Mouse (Mus musculus) adrenal gland, adult 2 months (tissue): Measurements from ENCODE around the gene Ugt8a. TPM values are rescaled to one million over a fixed set of nuclear protein-coding genes. Genes with fewer than 3 reads are reported as not detected.

Experiments
- DNase-seq: peaks from one replicate; pipeline ENCODE4 v3.0.0; 2021
- long read RNA-seq: library from polyadenylated mRNA; stranded (forward); transcript quantifications from one replicate; pipeline ENCODE4 v2.0.0, GENCODE M21; 2021
- polyA plus RNA-seq: library from polyadenylated mRNA; depleted of rRNA; stranded (reverse); fragments of >200 nt; gene quantifications from 2 replicates; pipeline ENCODE4 v1.2.3, GENCODE M21; 2012; rRNA removed
- total RNA-seq, 2 experiments: library from RNA; stranded (reverse); gene quantifications; 2 replicates each; pipeline ENCODE4 v1.2.3; 2021

Ugt8a gene
- under 1 TPM in 1 of 2 experiments, not detected in 1; 0.21 TPM for total RNA-seq
- polyA plus RNA-seq, result not detected in 2 replicates
- long read RNA-seq, result 0 reads

GRCm38 (mm10) chr3:125938092-125938755, at the start of gene Ugt8a:
Gene Ugt8a (minus strand): TSS chr3:125938619.
- DNase-seq, result no peak

- DNase-seq, result no peak
These were observed 48.2 kb upstream of the Ugt8a start for GRCm38 (mm10) chr3:125986639-125987038.

- no peak for DNase-seq
These were observed 45.4 kb upstream of the Ugt8a start for GRCm38 (mm10) chr3:125983707-125984420.

GRCm38 (mm10) chr3:125979475-125979874, 41.1 kb upstream of the Ugt8a start:
- DNase-seq, result no peak

- no peak for DNase-seq
These were observed 37.5 kb upstream of the Ugt8a start for GRCm38 (mm10) chr3:125975899-125976298.

GRCm38 (mm10) chr3:125969458-125969857, 31.0 kb upstream of the Ugt8a start:
- no peak for DNase-seq

- no peak for DNase-seq
These were observed 17.9 kb upstream of the Ugt8a start for GRCm38 (mm10) chr3:125956196-125956885.

GRCm38 (mm10) chr3:125954881-125955280, 16.5 kb upstream of the Ugt8a start:
- no peak for DNase-seq

GRCm38 (mm10) chr3:125940811-125941210, 2.4 kb upstream of the Ugt8a start:
- no peak for DNase-seq

- no peak for DNase-seq
These were observed 314 bp upstream of the Ugt8a start for GRCm38 (mm10) chr3:125938756-125939109.

GRCm38 (mm10) chr3:125937536-125938091, 805 bp downstream of the Ugt8a start:
- DNase-seq, result no peak

- DNase-seq, result no peak
These were observed 2.6 kb downstream of the Ugt8a start for GRCm38 (mm10) chr3:125935796-125936195.

GRCm38 (mm10) chr3:125932594-125933237, 5.7 kb downstream of the Ugt8a start:
- no peak for DNase-seq

GRCm38 (mm10) chr3:125931059-125931458, 7.4 kb downstream of the Ugt8a start:
- no peak for DNase-seq

- DNase-seq, result no peak
These were observed 17.5 kb downstream of the Ugt8a start for GRCm38 (mm10) chr3:125920876-125921275.

GRCm38 (mm10) chr3:125898976-125899375, 39.4 kb downstream of the Ugt8a start:
- no peak for DNase-seq

- no peak for DNase-seq
These were observed 51.3 kb downstream of the Ugt8a start for GRCm38 (mm10) chr3:125887109-125887508.

GRCm38 (mm10) chr3:125884879-125885278, 53.5 kb downstream of the Ugt8a start:
- DNase-seq, result no peak

- no peak for DNase-seq
These were observed 54.0 kb downstream of the Ugt8a start for GRCm38 (mm10) chr3:125884423-125884822.

GRCm38 (mm10) chr3:125883009-125883408, 55.4 kb downstream of the Ugt8a start:
- DNase-seq, result no peak

GRCm38 (mm10) chr3:125881835-125882234, 56.6 kb downstream of the Ugt8a start:
- no peak for DNase-seq

- DNase-seq, result no peak
These were observed 64.0 kb downstream of the Ugt8a start for GRCm38 (mm10) chr3:125874371-125874770.
